Mouse (Mus musculus): ENCODE results near the gene Lrrk1. TPM values are rescaled to one million over a fixed set of nuclear protein-coding genes. Genes with fewer than 3 reads are reported as not detected.
A peak's percentile ranks its signal among the peaks of the same experiment; 100 is the strongest.

The Lrrk1 gene
- polyA plus RNA-seq, 1 experiment from 2014 or later, result 10.2 TPM

- H3K4me1 ChIP-seq, result peaks cover 5% of the 10 kb centered on the region
- 88% methylated on average over 9 of the region's 9 CpGs for WGBS
- H3K27me3 ChIP-seq (ENCODE audit: low read depth, poor library complexity, severe bottlenecking), result no peaks in the 10 kb centered on the region
- H3K4me3 ChIP-seq, result no peak overlapping the region
- H3K27ac ChIP-seq, result no peak overlapping the region
- no peaks in the 10 kb centered on the region for H3K36me3 ChIP-seq
- no peaks in the 10 kb centered on the region for H3K9me3 ChIP-seq (replicated peaks)
- no peak for DNase-seq (ENCODE audit: low spot score)
Observed at GRCm38 (mm10) chr7:66323252-66324015, 64.7 kb downstream of the Lrrk1 start.

- peak; percentile 46 for DNase-seq (ENCODE audit: low spot score)
- WGBS, result 68% methylated on average over 5 of the region's 5 CpGs
- Histone ChIP-seq H3K4me3 (no peak overlapping the region), H3K27me3 (ENCODE audit: low read depth, poor library complexity, severe bottlenecking) (no peaks in the 10 kb centered on the region), H3K36me3 (no peaks in the 10 kb centered on the region), H3K4me1 (peaks cover 5% of the 10 kb centered on the region), H3K27ac (no peak overlapping the region), H3K9me3 (replicated peaks) (no peaks in the 10 kb centered on the region)
Observed at GRCm38 (mm10) chr7:66320996-66321395, 67.2 kb downstream of the Lrrk1 start.

GRCm38 (mm10) chr7:66318147-66318546 lies 70.0 kb downstream of the Lrrk1 start:
- Histone ChIP-seq H3K4me3 (no peak overlapping the region), H3K27me3 (ENCODE audit: low read depth, poor library complexity, severe bottlenecking) (no peaks in the 10 kb centered on the region), H3K36me3 (no peaks in the 10 kb centered on the region), H3K9me3 (replicated peaks) (no peaks in the 10 kb centered on the region), H3K4me1 (peaks cover 5% of the 10 kb centered on the region), H3K27ac (no peak overlapping the region)
- DNase-seq (ENCODE audit: low spot score), result no peak
- 88% methylated on average over 6 of the region's 6 CpGs for WGBS

- no peaks in the 10 kb centered on the region for H3K36me3 ChIP-seq
- no peaks in the 10 kb centered on the region for H3K9me3 ChIP-seq (replicated peaks)
- whole genome bisulfite sequencing, result 76% methylated on average over 26 of the region's 26 CpGs
- DNase-seq (ENCODE audit: low spot score), result no peak
- H3K27ac ChIP-seq, result no peak overlapping the region
- H3K4me1 ChIP-seq, result no peaks in the 10 kb centered on the region
- no peaks in the 10 kb centered on the region for H3K27me3 ChIP-seq (ENCODE audit: low read depth, poor library complexity, severe bottlenecking)
- no peak overlapping the region for H3K4me3 ChIP-seq
Observed at GRCm38 (mm10) chr7:66310670-66311656, 77.2 kb downstream of the Lrrk1 start.

- Histone ChIP-seq H3K4me3 (no peak overlapping the region), H3K4me1 (no peaks in the 10 kb centered on the region), H3K27ac (no peak overlapping the region), H3K27me3 (ENCODE audit: low read depth, poor library complexity, severe bottlenecking) (no peaks in the 10 kb centered on the region), H3K36me3 (no peaks in the 10 kb centered on the region), H3K9me3 (replicated peaks) (no peaks in the 10 kb centered on the region)
- WGBS, result 50% methylated on average over 7 of the region's 7 CpGs
- peak; percentile 83 for DNase-seq (ENCODE audit: low spot score)
Observed at GRCm38 (mm10) chr7:66309950-66310669, 78.0 kb downstream of the Lrrk1 start.

- Histone ChIP-seq H3K4me1 (no peaks in the 10 kb centered on the region), H3K4me3 (no peak overlapping the region), H3K36me3 (no peaks in the 10 kb centered on the region), H3K27ac (no peak overlapping the region), H3K27me3 (ENCODE audit: low read depth, poor library complexity, severe bottlenecking) (no peaks in the 10 kb centered on the region), H3K9me3 (replicated peaks) (no peaks in the 10 kb centered on the region)
- DNase-seq (ENCODE audit: low spot score), result no peak
- WGBS, result 64% methylated on average over 5 of the region's 5 CpGs
Observed at GRCm38 (mm10) chr7:66309240-66309949, 78.8 kb downstream of the Lrrk1 start.

GRCm38 (mm10) chr7:66308581-66309239 lies 79.4 kb downstream of the Lrrk1 start:
- Histone ChIP-seq H3K4me3 (no peak overlapping the region), H3K4me1 (no peaks in the 10 kb centered on the region), H3K27me3 (ENCODE audit: low read depth, poor library complexity, severe bottlenecking) (no peaks in the 10 kb centered on the region), H3K36me3 (no peaks in the 10 kb centered on the region), H3K9me3 (replicated peaks) (no peaks in the 10 kb centered on the region), H3K27ac (no peak overlapping the region)
- no peak for DNase-seq (ENCODE audit: low spot score)
- 80% methylated on average over 13 of the region's 13 CpGs for WGBS

GRCm38 (mm10) chr7:66307791-66308190 lies 80.4 kb downstream of the Lrrk1 start:
- Histone ChIP-seq H3K36me3 (no peaks in the 10 kb centered on the region), H3K4me3 (no peak overlapping the region), H3K4me1 (no peaks in the 10 kb centered on the region), H3K9me3 (replicated peaks) (no peaks in the 10 kb centered on the region), H3K27ac (no peak overlapping the region), H3K27me3 (ENCODE audit: low read depth, poor library complexity, severe bottlenecking) (no peaks in the 10 kb centered on the region)
- WGBS, result 83% methylated on average over 2 of the region's 2 CpGs
- no peak for DNase-seq (ENCODE audit: low spot score)

GRCm38 (mm10) chr7:66305714-66306198 lies 82.4 kb downstream of the Lrrk1 start:
- Histone ChIP-seq H3K27me3 (ENCODE audit: low read depth, poor library complexity, severe bottlenecking) (no peaks in the 10 kb centered on the region), H3K27ac (no peak overlapping the region), H3K4me1 (no peaks in the 10 kb centered on the region), H3K36me3 (no peaks in the 10 kb centered on the region), H3K4me3 (no peak overlapping the region), H3K9me3 (replicated peaks) (no peaks in the 10 kb centered on the region)
- WGBS, result 92% methylated on average over 16 of the region's 16 CpGs
- no peak for DNase-seq (ENCODE audit: low spot score)

- H3K27me3 ChIP-seq (ENCODE audit: low read depth, poor library complexity, severe bottlenecking), result no peaks in the 10 kb centered on the region
- 88% methylated on average over 8 of the region's 8 CpGs for WGBS
- H3K27ac ChIP-seq, result no peak overlapping the region
- no peaks in the 10 kb centered on the region for H3K36me3 ChIP-seq
- H3K4me1 ChIP-seq, result no peaks in the 10 kb centered on the region
- DNase-seq (ENCODE audit: low spot score), result no peak
- H3K4me3 ChIP-seq, result no peak overlapping the region
- no peaks in the 10 kb centered on the region for H3K9me3 ChIP-seq (replicated peaks)
Observed at GRCm38 (mm10) chr7:66304993-66305713, 83.0 kb downstream of the Lrrk1 start.

- Histone ChIP-seq H3K27ac (no peak overlapping the region), H3K4me3 (no peak overlapping the region), H3K36me3 (no peaks in the 10 kb centered on the region), H3K4me1 (no peaks in the 10 kb centered on the region), H3K27me3 (ENCODE audit: low read depth, poor library complexity, severe bottlenecking) (no peaks in the 10 kb centered on the region), H3K9me3 (replicated peaks) (no peaks in the 10 kb centered on the region)
- 94% methylated on average over 14 of the region's 14 CpGs for WGBS
- no peak for DNase-seq (ENCODE audit: low spot score)
Observed at GRCm38 (mm10) chr7:66303922-66304660, 84.1 kb downstream of the Lrrk1 start.
